Mouse (Mus musculus) stomach, embryonic 16.5 days (tissue): ENCODE measurements around the gene Lrrc9. TPM values are rescaled to one million over a fixed set of nuclear protein-coding genes. Genes with fewer than 3 reads are reported as not detected.

Source experiments
- ATAC-seq: fragments of 200-750 bp; cut with Nextera tagmentation; 2 replicates; pipeline ENCODE4 v1.8.0; 2017; ENCODE audit warnings: moderate number of reproducible peaks, moderate TSS enrichment; ENCODE audit not compliant: insufficient read depth, low FRiP score
- H3K27ac ChIP-seq: fragments of 300-500 bp; sonication (generic); 2 replicates; pipeline ENCODE4 v1.5.1; 2014; ENCODE audit warnings: low read length
- H3K27me3 ChIP-seq: fragments of 300-500 bp; sonication (generic); 2 replicates; pipeline ENCODE4 v1.6.1; 2014; ENCODE audit warnings: low read length, control low read depth, mixed read lengths; ENCODE audit not compliant: control insufficient read depth, insufficient read depth
- H3K36me3 ChIP-seq: fragments of 300-500 bp; sonication (generic); 2 replicates; pipeline ENCODE4 v1.6.1; 2014; ENCODE audit warnings: low read length; ENCODE audit not compliant: control insufficient read depth, insufficient read depth
- H3K4me1 ChIP-seq: fragments of 300-500 bp; sonication (generic); 2 replicates; pipeline ENCODE4 v1.6.1; 2014; ENCODE audit warnings: low read length, control low read depth, mixed read lengths; ENCODE audit not compliant: control insufficient read depth, insufficient read depth
- H3K4me2 ChIP-seq: fragments of 300-500 bp; sonication (generic); 2 replicates; pipeline ENCODE4 v1.6.1; 2014; ENCODE audit warnings: low read depth, low read length, mixed read lengths
- H3K4me3 ChIP-seq: fragments of 300-500 bp; sonication (generic); replicated peaks from 2 replicates; pipeline ENCODE4 v1.5.1; 2014; ENCODE audit warnings: mild to moderate bottlenecking, low read length
- H3K9ac ChIP-seq: fragments of 300-500 bp; sonication (generic); 2 replicates; pipeline ENCODE4 v1.6.1; 2014; ENCODE audit warnings: low read length
- H3K9me3 ChIP-seq: fragments of 300-500 bp; sonication (generic); replicated peaks from 2 replicates; pipeline ENCODE4 v1.6.1; 2016; ENCODE audit warnings: low read length, control low read depth; ENCODE audit not compliant: control insufficient read depth
- WGBS: fragments of 180-500 bp; shearing (Covaris S2); extraction: QIAGEN DNeasy Blood & Tissue Kit; methylation state at CpG from one replicate; pipeline ENCODE4 v1.1.7; 2014; 5-methylcytosine and 5-hydroxymethylcytosine counted together
- polyA plus RNA-seq: library from polyadenylated mRNA; unstranded; fragments of >200 nt; fragmentation: Nextera tagmentation; extraction: Ambion mirVana; gene quantifications from 2 replicates; pipeline ENCODE4 v1.2.1, GENCODE M21; 2015

The Lrrc9 gene
- 0.12 and 0.20 TPM in 2 replicates for polyA plus RNA-seq

- peak within 1 kb of the TSS; percentile 64 for H3K9ac ChIP-seq
- peak within 1 kb of the TSS; percentile 46 for H3K4me3 ChIP-seq
- WGBS = 1% methylated on average over 31 of the region's 31 CpGs
- no peak within 1 kb of the TSS for H3K27ac ChIP-seq
- peak; percentile 76 for ATAC-seq
- no peaks in the 10 kb centered on the region for H3K27me3 ChIP-seq
- H3K4me1 ChIP-seq = 0 out of 2 replicates have a peak, but pooled peaks cover 11% of the 10 kb centered on the region
- no peaks in the 10 kb centered on the region for H3K9me3 ChIP-seq
- H3K4me2 ChIP-seq = peak within 1 kb of the TSS; percentile 82
- no peaks in the 10 kb centered on the region for H3K36me3 ChIP-seq
These were observed at the start of gene Lrrc9 for GRCm38 (mm10) chr12:72441839-72442576. Gene Lrrc9, plus strand, starts transcription at chr12:72441866.

DNA sequence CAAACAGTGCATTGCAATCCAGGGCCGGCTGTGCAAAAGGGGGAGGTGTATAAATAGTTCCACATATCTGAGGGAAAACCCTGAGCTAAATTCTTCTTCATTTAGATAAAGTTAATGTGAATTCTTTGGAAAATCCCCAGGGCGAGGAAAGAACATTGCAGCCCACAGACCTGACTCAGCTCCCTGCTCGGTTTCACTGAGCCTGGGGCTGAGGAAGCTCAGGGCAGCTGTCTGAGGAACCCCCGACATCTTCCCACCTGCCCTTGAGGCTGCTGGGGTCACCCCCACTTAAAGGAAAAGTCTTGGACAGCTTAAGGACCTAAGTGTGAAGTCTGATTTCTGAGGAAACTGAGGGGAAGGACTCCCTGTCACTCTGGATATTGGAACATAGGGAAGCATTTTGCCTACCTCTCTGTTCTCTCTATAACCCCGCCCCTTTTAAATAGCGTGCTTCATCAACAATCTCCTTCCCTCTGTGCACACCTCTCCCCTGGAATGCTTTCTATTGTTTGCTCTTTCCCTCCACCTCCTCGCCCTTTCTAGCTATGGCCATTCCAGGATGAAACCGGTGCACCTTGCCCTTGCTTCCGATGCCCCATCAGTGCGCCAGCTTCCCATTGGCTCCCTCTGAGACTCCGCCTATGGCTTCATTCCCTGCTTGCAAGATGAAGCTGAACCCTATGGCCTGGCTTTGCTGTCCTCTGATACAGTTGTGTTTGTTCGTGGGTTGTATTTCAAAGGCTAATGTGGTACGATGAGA is 48.4 kb upstream of the Lrrc9 start:
- H3K4me3 ChIP-seq = no peak overlapping the region
- H3K4me2 ChIP-seq = no peak overlapping the region
- no peaks in the 10 kb centered on the region for H3K4me1 ChIP-seq
- no peaks in the 10 kb centered on the region for H3K27me3 ChIP-seq
- WGBS = 41% methylated on average over 13 of the region's 13 CpGs
- no peaks in the 10 kb centered on the region for H3K36me3 ChIP-seq
- ATAC-seq = no peak
- H3K27ac ChIP-seq = no peak overlapping the region
- no peaks in the 10 kb centered on the region for H3K9me3 ChIP-seq
- H3K9ac ChIP-seq = no peak overlapping the region

GRCm38 (mm10) chr12:72405031-72405430 is 36.6 kb upstream of the Lrrc9 start:
- no peak overlapping the region for H3K9ac ChIP-seq
- WGBS = 59% methylated on average over 5 of the region's 5 CpGs
- H3K4me1 ChIP-seq = peaks cover 10% of the 10 kb centered on the region
- H3K4me3 ChIP-seq = no peak overlapping the region
- ATAC-seq = no peak
- H3K36me3 ChIP-seq = no peaks in the 10 kb centered on the region
- no peaks in the 10 kb centered on the region for H3K9me3 ChIP-seq
- H3K4me2 ChIP-seq = no peak overlapping the region
- H3K27me3 ChIP-seq = peaks cover 28% of the 10 kb centered on the region
- no peak overlapping the region for H3K27ac ChIP-seq

DNA sequence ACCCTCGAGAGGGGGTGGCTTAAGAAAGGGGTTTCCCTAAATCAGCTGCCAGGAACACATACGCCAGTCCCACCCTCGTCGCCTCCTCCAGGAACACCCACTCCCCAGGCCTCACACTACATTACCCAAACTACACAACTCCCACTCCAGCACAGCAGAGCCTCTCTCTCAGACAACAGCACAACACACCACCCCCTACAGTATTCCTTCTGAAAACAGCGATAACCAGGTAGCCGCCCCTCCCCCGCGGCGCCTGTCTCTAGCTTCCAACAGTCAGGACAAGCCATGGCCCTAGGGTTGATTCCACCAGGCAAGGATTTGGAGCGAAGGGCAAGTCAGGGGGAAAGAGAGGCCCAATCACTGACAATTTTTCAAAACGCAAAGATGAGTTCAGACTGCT is 34.5 kb upstream of the Lrrc9 start:
- Histone ChIP-seq H3K9ac (no peak overlapping the region), H3K4me3 (no peak overlapping the region), H3K9me3 (no peaks in the 10 kb centered on the region), H3K4me2 (peak overlapping the region; percentile 97; the same call in 1 of the 2 replicates), H3K36me3 (no peaks in the 10 kb centered on the region), H3K27ac (no peak overlapping the region), H3K27me3 (peaks cover 31% of the 10 kb centered on the region), H3K4me1 (peaks cover 10% of the 10 kb centered on the region)
- WGBS = 15% methylated on average over 11 of the region's 11 CpGs
- ATAC-seq = no peak

DNA sequence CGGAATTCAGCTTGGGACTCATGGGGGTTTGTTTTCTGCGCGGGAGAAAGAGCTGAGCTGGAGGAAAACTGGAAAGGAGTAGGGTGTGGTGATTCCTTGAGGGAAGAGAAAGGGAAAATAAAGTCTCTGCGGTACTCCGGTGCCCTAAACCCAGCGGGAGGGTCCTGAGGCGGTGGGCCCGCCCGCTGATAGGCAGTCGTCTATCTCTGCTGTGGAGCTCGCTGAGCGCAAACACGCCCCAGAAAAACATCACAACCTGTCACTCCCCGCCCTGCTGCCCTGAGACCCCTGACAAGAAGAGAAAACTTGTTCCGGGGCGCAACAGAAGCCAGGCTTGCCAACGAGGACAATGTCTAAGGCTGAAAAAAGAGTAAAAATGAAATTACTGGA is 34.0 kb upstream of the Lrrc9 start:
- 1% methylated on average over 17 of the region's 17 CpGs for WGBS
- H3K27me3 ChIP-seq = peaks cover 31% of the 10 kb centered on the region
- H3K4me3 ChIP-seq = peak overlapping the region; percentile 63
- no peak for ATAC-seq
- H3K36me3 ChIP-seq = no peaks in the 10 kb centered on the region
- no peak overlapping the region for H3K27ac ChIP-seq
- H3K4me2 ChIP-seq = peak overlapping the region; percentile 97
- H3K4me1 ChIP-seq = peaks cover 10% of the 10 kb centered on the region
- peak overlapping the region; percentile 65; the same call in 1 of the 2 replicates for H3K9ac ChIP-seq
- H3K9me3 ChIP-seq = no peaks in the 10 kb centered on the region

DNA sequence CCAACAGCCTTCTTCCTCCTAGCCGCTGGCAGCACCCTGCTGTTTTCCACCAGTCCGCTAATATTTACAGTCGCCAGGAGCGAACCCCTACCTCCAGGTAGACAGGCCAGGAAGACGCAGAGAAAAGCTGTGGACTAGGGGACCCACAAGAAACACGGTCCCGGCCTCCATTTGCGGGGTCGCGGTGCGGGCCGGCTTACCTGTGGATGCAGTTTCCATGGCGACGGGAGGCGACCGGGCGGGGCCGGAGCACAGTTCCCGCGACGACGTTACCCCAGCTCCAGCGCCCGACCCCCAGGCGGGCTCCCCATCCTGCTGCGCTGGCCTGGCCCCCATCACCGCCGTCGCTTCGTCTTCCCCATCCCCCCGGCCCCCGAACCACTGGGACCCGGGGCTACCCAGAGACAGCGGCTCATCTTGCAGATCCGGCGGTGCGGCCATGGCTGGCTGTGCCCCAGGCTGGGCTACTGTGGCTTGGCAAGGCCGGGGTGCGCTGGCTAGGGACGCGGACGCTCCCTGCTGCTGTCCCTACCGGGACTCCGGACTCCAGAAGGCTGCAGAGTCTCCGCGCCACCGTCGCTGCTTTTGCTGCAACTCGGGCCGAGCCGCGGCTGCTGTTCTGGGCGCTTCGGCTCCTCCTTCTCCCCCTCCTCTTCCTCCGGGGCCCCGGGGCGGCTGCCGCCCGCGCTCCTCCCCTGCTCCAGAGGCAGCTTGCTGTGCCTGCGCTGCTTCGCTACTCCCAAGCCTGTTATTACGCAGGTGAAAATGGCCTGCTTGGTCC is 33.4 kb upstream of the Lrrc9 start:
- no peak overlapping the region for H3K27ac ChIP-seq
- H3K36me3 ChIP-seq = no peaks in the 10 kb centered on the region
- H3K4me1 ChIP-seq = peaks cover 10% of the 10 kb centered on the region
- peaks cover 31% of the 10 kb centered on the region for H3K27me3 ChIP-seq
- H3K9me3 ChIP-seq = no peaks in the 10 kb centered on the region
- ATAC-seq = peak; percentile 60
- peak overlapping the region; percentile 63 for H3K4me3 ChIP-seq
- peak overlapping the region; percentile 65 for H3K9ac ChIP-seq
- 1% methylated on average over 63 of the region's 63 CpGs for WGBS
- H3K4me2 ChIP-seq = peak overlapping the region; percentile 97

- ATAC-seq = no peak
- peak within 1 kb of the TSS; percentile 63 for H3K4me3 ChIP-seq
- 40% methylated on average over 6 of the region's 6 CpGs for WGBS
- H3K9me3 ChIP-seq = no peaks in the 10 kb centered on the region
- H3K27ac ChIP-seq = no peak within 1 kb of the TSS
- H3K4me1 ChIP-seq = peaks cover 10% of the 10 kb centered on the region
- H3K9ac ChIP-seq = peak within 1 kb of the TSS; percentile 65
- H3K4me2 ChIP-seq = peak within 1 kb of the TSS; percentile 97
- peaks cover 31% of the 10 kb centered on the region for H3K27me3 ChIP-seq
- no peaks in the 10 kb centered on the region for H3K36me3 ChIP-seq
These were observed 32.7 kb upstream of the Lrrc9 start, which contains the start of gene Rtn1 for GRCm38 (mm10) chr12:72408954-72409353. Gene Rtn1, minus strand, starts transcription at chr12:72409054.

GRCm38 (mm10) chr12:72417762-72418161 is 23.9 kb upstream of the Lrrc9 start:
- Histone ChIP-seq H3K4me3 (no peak overlapping the region), H3K4me2 (no peak overlapping the region), H3K27ac (no peak overlapping the region), H3K27me3 (no peaks in the 10 kb centered on the region), H3K9me3 (no peaks in the 10 kb centered on the region), H3K4me1 (no peaks in the 10 kb centered on the region), H3K36me3 (no peaks in the 10 kb centered on the region), H3K9ac (no peak overlapping the region)
- ATAC-seq = no peak
- WGBS = 32% methylated on average over 3 of the region's 3 CpGs
